Mouse (Mus musculus) c-Kit-negative CD71-positive TER-119-positive erythroid progenitor cells, embryonic 14.5 days (primary cell): Measurements from ENCODE around the gene Fbxl17.

Experiments
- DNase-seq: peaks from one replicate; pipeline ENCODE4 v3.0.0-alpha.2; 2013; ENCODE audit warnings: low read depth, low spot score

Gene Fbxl17

GRCm38 (mm10) chr17:63499636-63500155, at the start of gene Fbxl17:
Gene Fbxl17, minus strand, starts transcription at chr17:63500017.
- DNase-seq: peak; percentile 54

GRCm38 (mm10) chr17:63547465-63547864, 47.6 kb upstream of the Fbxl17 start:
- DNase-seq: no peak

GRCm38 (mm10) chr17:63534576-63535265, 34.9 kb upstream of the Fbxl17 start:
- no peak for DNase-seq

- no peak for DNase-seq
Observed at GRCm38 (mm10) chr17:63533074-63533836, 33.4 kb upstream of the Fbxl17 start.

- DNase-seq: no peak
Observed at GRCm38 (mm10) chr17:63529476-63529875, 29.7 kb upstream of the Fbxl17 start.

- DNase-seq: no peak
Observed at GRCm38 (mm10) chr17:63520691-63521090, 20.9 kb upstream of the Fbxl17 start.

- DNase-seq: no peak
Observed at GRCm38 (mm10) chr17:63510451-63510850, 10.6 kb upstream of the Fbxl17 start.

- no peak for DNase-seq
Observed at GRCm38 (mm10) chr17:63501091-63501490, 1.3 kb upstream of the Fbxl17 start.

GRCm38 (mm10) chr17:63500156-63500834, 478 bp upstream of the Fbxl17 start:
- DNase-seq: peak; percentile 62

GRCm38 (mm10) chr17:63498717-63499635, 841 bp downstream of the Fbxl17 start:
- DNase-seq: no peak

GRCm38 (mm10) chr17:63498182-63498716, 1.6 kb downstream of the Fbxl17 start:
- DNase-seq: peak; percentile 17

- DNase-seq: peak; percentile 34
Observed at GRCm38 (mm10) chr17:63497206-63497731, 2.5 kb downstream of the Fbxl17 start.

GRCm38 (mm10) chr17:63496153-63496552, 3.7 kb downstream of the Fbxl17 start:
- no peak for DNase-seq

GRCm38 (mm10) chr17:63493876-63494580, 5.8 kb downstream of the Fbxl17 start:
- DNase-seq: no peak

GRCm38 (mm10) chr17:63493274-63493673, 6.5 kb downstream of the Fbxl17 start:
- no peak for DNase-seq

GRCm38 (mm10) chr17:63492665-63493273, 7.0 kb downstream of the Fbxl17 start:
- no peak for DNase-seq

GRCm38 (mm10) chr17:63489525-63489924, 10.3 kb downstream of the Fbxl17 start:
- DNase-seq: no peak

GRCm38 (mm10) chr17:63467866-63468265, 32.0 kb downstream of the Fbxl17 start:
- peak; percentile 17 for DNase-seq

GRCm38 (mm10) chr17:63465239-63465638, 34.6 kb downstream of the Fbxl17 start:
- no peak for DNase-seq
